Mouse (Mus musculus): ENCODE measurements around the gene Cdc27.

Gene Cdc27

DNA sequence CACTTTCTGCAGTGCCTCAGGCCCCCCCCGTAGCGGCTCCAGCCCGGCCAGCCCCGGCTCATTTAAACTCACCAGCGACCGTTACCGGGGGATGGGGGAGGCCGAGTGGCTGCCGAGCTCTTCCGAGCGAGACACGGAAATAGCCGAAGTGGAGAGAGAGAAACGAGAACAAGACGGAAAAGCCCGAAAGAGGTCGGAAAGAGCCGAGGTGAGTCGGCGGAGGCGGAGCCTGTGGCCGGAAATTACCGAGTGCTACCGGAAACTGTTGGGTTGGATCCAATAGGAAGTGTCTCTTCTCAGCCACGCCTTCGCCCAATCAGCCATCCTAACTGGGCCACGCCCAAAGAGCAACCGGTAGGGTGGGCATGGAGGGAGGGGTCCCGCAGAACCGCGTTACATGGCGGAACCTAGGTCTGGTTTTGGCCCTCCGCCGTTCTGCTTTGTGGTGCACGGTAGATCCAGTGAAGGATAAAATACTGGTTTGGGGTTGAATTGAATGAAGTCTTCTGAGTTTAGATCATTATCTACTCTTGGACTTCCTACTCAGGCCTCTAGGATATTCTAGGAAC lies at the start of gene Cdc27, which contains the start of gene Myl4:
TSS of gene Cdc27 (minus strand) at position 215 of the 569 bp plus-strand sequence.
TSS of gene Myl4 (plus strand) at position 258 of the 569 bp plus-strand sequence.
- DNase-seq (ENCODE audit: low spot score in 2 of 2) = peak; percentile 100

DNA sequence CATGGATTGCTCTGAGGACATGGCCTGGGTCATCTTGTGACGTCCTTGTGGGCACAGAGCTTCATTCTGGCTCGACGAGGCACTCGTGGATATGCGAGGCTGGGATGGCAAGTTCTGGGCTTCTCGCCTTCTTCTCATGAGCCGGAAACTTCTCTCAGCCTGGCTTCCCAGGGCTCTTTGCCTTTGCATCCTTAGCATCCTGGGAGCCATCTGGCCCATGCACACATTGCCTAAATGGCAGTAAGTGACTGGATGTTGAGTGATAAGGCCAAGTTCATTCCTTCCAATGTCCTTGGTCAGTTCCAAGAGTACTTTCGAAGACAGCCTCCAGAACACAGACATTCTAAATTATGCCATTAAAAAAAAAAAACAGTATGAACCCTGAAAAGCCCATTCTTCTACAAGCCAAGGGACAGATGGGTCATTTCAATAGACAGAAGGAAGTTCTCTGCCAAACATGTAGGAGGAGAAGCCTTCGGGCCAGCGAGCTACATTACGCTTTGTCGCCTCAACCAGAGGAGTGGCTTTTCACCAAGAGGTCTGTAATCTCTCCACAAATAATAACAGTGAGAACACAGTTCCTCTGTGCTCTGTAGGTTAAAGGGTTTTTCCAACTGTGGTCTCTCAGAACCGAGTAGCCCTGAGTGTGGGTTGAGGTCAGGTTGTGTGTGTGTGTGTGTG lies 49.0 kb upstream of the Cdc27 start:
- peak; percentile 45 to 74 for DNase-seq (ENCODE audit: low spot score in 2 of 2)

GRCm38 (mm10) chr11:104596365-104596764 lies 45.9 kb upstream of the Cdc27 start:
- peak in 1 of 2 experiments; percentile 29 for DNase-seq (ENCODE audit: low spot score in 2 of 2)

- DNase-seq (ENCODE audit: low spot score in 2 of 2) = no peak
These were observed 41.8 kb upstream of the Cdc27 start for GRCm38 (mm10) chr11:104592066-104592835.

- DNase-seq (ENCODE audit: low spot score in 2 of 2) = peak; percentile 80 to 83
These were observed 39.7 kb upstream of the Cdc27 start for GRCm38 (mm10) chr11:104590148-104590547.

DNA sequence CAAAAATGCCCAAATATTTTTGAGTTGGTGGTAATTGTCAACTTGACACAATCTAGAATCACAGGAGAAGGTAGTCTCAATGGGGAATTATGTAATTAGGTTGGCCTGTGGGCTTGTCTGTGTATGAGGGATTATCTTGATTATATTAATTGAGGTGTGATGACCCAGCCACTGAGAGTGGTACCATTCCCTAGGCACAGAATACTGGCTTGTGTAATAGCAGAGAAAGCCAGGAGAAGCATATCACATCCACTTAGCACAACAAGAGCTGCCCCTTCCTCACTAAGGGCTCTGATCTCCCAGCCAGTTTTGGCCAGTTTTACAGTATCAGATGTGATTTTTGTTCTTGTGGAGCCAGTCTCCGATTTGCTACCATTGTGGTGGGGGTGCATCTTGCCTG lies 39.1 kb upstream of the Cdc27 start:
- no peak for DNase-seq (ENCODE audit: low spot score in 2 of 2)

- no peak for DNase-seq (ENCODE audit: low spot score in 2 of 2)
These were observed 38.1 kb upstream of the Cdc27 start for GRCm38 (mm10) chr11:104588513-104588912.

DNA sequence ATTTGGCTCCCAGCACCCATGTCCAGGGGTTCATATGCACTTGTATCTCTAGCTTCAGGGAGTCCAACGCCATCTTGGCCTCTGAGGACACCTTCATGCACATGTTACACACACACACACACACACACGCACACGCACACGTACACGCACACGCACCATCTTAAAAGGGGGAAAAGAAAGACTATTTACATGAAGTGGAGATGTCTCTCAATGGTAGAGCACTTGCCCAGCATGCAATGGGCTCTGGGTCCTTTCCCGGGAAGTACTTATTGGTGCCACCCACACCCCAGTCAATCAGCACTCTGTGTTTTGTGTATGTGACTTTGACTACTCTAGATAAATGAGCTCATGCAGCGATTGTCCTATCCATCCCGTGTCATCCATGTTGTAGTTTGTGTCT lies 37.5 kb upstream of the Cdc27 start:
- DNase-seq (ENCODE audit: low spot score in 2 of 2) = no peak

- no peak for DNase-seq (ENCODE audit: low spot score in 2 of 2)
These were observed 35.1 kb upstream of the Cdc27 start for GRCm38 (mm10) chr11:104585495-104585894.

GRCm38 (mm10) chr11:104582630-104583364 lies 32.4 kb upstream of the Cdc27 start:
- peak; percentile 65 to 71 for DNase-seq (ENCODE audit: low spot score in 2 of 2)

DNA sequence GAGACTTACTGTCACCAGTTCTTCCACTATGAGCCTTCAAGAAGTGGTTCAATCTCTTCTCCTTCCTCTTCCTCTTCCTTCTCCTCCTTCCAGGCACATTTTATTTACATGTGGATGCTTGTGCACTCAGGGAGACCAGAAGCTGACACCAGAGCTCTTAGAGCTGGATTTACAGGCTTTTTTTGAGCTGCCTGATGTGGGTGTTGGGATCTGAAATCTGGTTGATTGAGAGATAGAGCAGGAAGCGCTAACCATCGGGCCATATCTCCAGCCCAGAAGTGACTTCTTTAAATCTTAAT lies 31.8 kb upstream of the Cdc27 start:
- no peak for DNase-seq (ENCODE audit: low spot score in 2 of 2)

GRCm38 (mm10) chr11:104581446-104582307 lies 31.3 kb upstream of the Cdc27 start:
- peak; percentile 59 to 68 for DNase-seq (ENCODE audit: low spot score in 2 of 2)

- no peak for DNase-seq (ENCODE audit: low spot score in 2 of 2)
These were observed 30.2 kb upstream of the Cdc27 start for GRCm38 (mm10) chr11:104580606-104581005.

DNA sequence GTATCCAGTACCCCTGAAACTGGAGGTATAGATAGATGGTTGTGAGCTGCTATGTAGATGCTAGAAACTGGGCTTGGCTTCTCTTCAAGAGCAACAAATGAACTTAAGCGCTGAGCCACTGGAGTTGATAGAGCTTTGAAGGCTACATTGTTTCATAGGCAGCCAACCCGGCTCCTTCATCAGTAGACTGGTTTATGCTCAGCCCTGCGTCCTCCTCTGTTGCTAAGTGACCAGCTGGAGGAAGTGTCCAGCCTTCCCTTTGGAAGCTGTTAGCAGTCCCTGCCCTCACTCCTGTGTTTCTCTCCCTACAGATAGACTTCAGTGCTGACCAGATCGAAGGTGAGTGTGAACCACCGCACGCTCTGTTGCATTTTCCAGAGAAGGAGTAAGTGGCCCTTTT lies 29.7 kb upstream of the Cdc27 start:
- no peak for DNase-seq (ENCODE audit: low spot score in 2 of 2)

DNA sequence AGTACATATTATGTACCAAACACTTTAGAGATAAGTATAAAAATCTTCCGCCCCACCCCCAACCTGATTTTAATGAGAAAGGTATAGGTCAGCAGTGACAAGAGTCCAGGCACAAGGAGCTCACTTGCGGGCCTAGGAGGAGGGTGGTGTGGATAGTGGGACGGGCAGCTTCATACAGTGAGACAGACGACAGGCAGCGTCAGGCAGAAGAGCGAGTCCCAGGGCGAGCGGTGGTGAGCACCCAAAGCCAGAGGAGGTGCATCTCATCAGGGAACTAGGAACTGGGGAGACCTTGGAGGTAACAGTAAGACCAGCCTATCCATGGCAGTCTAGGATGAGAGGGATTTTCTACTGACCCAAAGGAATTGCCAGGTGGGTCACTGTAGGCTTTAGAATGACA lies 29.2 kb upstream of the Cdc27 start:
- DNase-seq (ENCODE audit: low spot score in 2 of 2) = no peak

DNA sequence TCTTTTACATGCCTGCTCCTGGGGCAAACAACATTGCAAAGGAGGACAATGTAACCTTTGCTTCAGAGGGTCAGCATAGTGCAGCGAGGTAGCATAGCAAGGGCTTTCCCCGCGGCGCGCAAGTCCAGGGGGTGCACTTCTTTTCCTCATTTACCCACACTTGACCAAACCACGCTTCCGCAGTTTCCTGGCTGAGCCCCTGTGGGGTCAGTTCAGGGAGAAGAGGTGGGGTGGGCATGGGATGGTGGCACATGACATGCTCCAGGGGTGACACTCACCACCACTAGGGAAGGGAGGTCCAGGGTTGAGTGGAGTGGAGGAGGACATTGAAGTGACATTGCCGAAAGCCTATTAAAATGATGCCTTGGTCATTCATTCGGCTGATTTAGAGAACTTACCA lies 28.7 kb upstream of the Cdc27 start:
- no peak for DNase-seq (ENCODE audit: low spot score in 2 of 2)

DNA sequence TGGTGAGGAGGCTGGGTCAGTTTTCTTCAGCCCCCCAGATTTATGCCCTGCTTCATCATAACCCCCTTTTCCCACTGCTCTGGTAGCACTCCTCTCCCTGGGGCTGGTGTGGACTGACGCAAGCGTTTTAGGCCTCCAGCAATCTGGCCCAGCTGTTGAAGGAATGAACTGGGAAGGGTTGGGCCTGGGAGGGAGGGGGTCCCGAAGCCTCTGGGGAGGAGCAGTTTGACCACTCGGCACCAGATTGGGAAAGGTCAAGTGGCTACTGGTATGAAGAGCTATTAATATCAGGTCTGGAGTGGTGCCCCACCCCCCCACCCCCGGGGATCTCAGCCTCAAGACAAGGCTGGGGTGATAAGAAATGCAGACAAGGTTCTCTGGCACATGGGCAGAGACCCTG lies 27.7 kb upstream of the Cdc27 start:
- DNase-seq (ENCODE audit: low spot score in 2 of 2) = no peak

DNA sequence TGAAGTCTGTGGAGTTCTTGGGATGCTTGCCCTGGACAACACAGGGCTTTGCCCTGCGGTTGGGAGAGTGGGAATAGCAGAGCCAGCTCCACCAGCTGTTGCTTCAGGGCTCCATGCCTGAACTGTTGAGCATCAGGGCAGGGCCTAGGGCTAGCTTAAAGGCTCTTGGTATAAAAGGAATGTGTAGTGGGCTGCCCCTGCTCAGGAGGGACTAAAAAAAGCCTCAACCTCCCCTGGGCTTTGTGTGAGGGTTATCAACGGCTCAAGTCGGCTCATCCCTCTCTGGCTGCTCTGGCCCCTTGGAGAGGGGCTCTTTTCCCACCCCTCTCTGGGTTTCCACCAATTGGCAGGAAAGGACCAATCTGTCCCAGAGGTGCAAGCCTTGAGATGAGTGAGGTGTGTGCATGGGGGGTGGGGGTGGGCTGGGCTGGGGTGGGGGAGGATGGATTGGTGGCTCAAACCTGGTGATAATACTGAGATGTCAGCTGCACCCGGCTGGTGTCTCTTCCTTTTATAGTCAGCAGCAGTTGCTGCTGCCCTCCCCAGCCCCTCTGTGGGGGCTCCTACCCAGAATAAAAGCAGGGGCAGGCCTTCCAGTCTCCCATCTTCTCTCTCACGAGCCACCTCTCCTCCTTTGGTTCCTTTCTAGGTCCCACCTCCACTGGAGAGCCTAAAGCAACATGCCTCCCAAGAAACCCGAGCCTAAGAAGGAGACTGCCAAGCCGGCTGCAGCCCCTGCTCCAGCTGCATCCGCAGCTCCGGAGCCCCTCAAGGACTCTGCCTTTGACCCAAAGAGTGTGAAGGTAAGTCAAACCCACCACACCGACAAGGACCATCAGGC lies 26.6 kb upstream of the Cdc27 start:
- no peak for DNase-seq (ENCODE audit: low spot score in 2 of 2)

DNA sequence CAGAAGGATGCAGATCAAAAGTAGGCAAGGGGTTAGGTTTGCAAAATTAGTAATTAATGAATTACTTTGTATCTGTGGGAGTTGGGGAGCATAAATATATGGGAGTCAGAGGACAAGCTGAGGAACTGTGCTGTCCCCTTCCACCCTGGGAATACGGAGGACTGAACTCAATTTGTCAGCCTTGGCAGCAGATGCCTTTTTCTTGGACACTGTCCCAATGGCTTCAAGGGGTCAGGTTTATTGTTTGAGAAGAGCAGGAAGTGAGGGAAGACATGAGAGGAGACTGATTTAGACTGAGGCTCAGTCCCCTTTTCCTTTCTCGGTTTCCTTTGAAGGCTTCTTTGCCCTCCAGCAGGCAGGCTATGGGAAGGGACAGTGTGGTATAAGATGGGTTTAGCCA lies 22.1 kb upstream of the Cdc27 start:
- DNase-seq (ENCODE audit: low spot score in 2 of 2) = no peak

GRCm38 (mm10) chr11:104572091-104572490 lies 21.7 kb upstream of the Cdc27 start:
- DNase-seq (ENCODE audit: low spot score in 2 of 2) = no peak

All from natural killer cell, adult 2 months (primary cell).